Mouse (Mus musculus) neural tube, embryonic 12.5 days (tissue): ENCODE measurements around the gene Depdc7. TPM values are rescaled to one million over a fixed set of nuclear protein-coding genes. Genes with fewer than 3 reads are reported as not detected.

ENCODE experiments used
- ATAC-seq: fragments of 200-750 bp; cut with Nextera tagmentation; 2 replicates; pipeline ENCODE4 v1.8.0; 2017; ENCODE audit warnings: low read depth, mild to moderate bottlenecking, moderate TSS enrichment, moderate library complexity; ENCODE audit not compliant: low FRiP score
- H3K27ac ChIP-seq: fragments of 300-500 bp; sonication (generic); 2 replicates; pipeline ENCODE4 v1.5.1; 2016
- H3K27me3 ChIP-seq: fragments of 300-500 bp; sonication (generic); replicated peaks from 2 replicates; pipeline ENCODE4 v1.6.1; 2016; ENCODE audit warnings: mild to moderate bottlenecking
- H3K36me3 ChIP-seq: fragments of 300-500 bp; sonication (generic); 2 replicates; pipeline ENCODE4 v1.6.1; 2016; ENCODE audit warnings: mild to moderate bottlenecking
- H3K4me1 ChIP-seq: fragments of 300-500 bp; sonication (generic); 2 replicates; pipeline ENCODE4 v1.6.1; 2016
- H3K4me2 ChIP-seq: fragments of 300-500 bp; sonication (generic); replicated peaks from 2 replicates; pipeline ENCODE4 v1.6.1; 2016; ENCODE audit warnings: mild to moderate bottlenecking
- H3K4me3 ChIP-seq: fragments of 300-500 bp; sonication (generic); 2 replicates; pipeline ENCODE4 v1.5.1; 2016
- H3K9ac ChIP-seq: fragments of 300-500 bp; sonication (generic); 2 replicates; pipeline ENCODE4 v1.6.1; 2016; ENCODE audit warnings: mild to moderate bottlenecking
- H3K9me3 ChIP-seq: fragments of 300-500 bp; sonication (generic); 2 replicates; pipeline ENCODE4 v1.6.1; 2016; ENCODE audit warnings: mild to moderate bottlenecking
- WGBS: fragments of 180-500 bp; shearing (Covaris S2); methylation state at CpG from one replicate; pipeline ENCODE4 v1.1.7; 2016; 5-methylcytosine and 5-hydroxymethylcytosine counted together
- polyA plus RNA-seq: library from polyadenylated mRNA; unstranded; fragments of >200 nt; fragmentation: Nextera tagmentation; extraction: Ambion mirVana; gene quantifications from 2 replicates; pipeline ENCODE4 v1.2.1, GENCODE M21; 2016

Depdc7 gene
- polyA plus RNA-seq, 1 experiment from 2014 or later: 2.1 TPM

GRCm38 (mm10) chr2:104711585-104712485 lies 30.8 kb downstream of the Depdc7 start, which contains the start of gene Tcp11l1:
TSS of gene Tcp11l1 (minus strand) at chr2:104712169.
- peak within 1 kb of the TSS; percentile 81 for H3K27ac ChIP-seq
- peak within 1 kb of the TSS; percentile 93 for H3K9ac ChIP-seq
- no peaks in the 10 kb centered on the region for H3K36me3 ChIP-seq
- ATAC-seq: peak; percentile 92
- H3K27me3 ChIP-seq: no peaks in the 10 kb centered on the region
- under 1% methylated on average over 92 of the region's 99 CpGs for WGBS
- peak within 1 kb of the TSS; percentile 84 for H3K4me3 ChIP-seq
- peaks cover 13% of the 10 kb centered on the region for H3K4me1 ChIP-seq
- peak within 1 kb of the TSS; percentile 65 for H3K4me2 ChIP-seq
- H3K9me3 ChIP-seq: no peaks in the 10 kb centered on the region

- no peaks in the 10 kb centered on the region for H3K9me3 ChIP-seq
- no peaks in the 10 kb centered on the region for H3K27me3 ChIP-seq
- WGBS: 21% methylated on average over 6 of the region's 6 CpGs
- peak; percentile 15 for ATAC-seq
- H3K4me1 ChIP-seq: peaks cover 13% of the 10 kb centered on the region
- H3K4me3 ChIP-seq: peak overlapping the region; percentile 84
- peaks cover 6% of the 10 kb centered on the region; the same call in 1 of the 2 replicates for H3K36me3 ChIP-seq
- H3K27ac ChIP-seq: no peak overlapping the region
- H3K9ac ChIP-seq: no peak overlapping the region; the same call in 1 of the 2 replicates
- H3K4me2 ChIP-seq: peak overlapping the region; percentile 65
Measured at GRCm38 (mm10) chr2:104710670-104711370, 31.9 kb downstream of the Depdc7 start.

GRCm38 (mm10) chr2:104709786-104710337 lies 32.8 kb downstream of the Depdc7 start:
- WGBS: 69% methylated on average over 6 of the region's 6 CpGs

GRCm38 (mm10) chr2:104704355-104704754 lies 38.3 kb downstream of the Depdc7 start:
- Histone ChIP-seq H3K4me2 (no peak overlapping the region), H3K9ac (no peak overlapping the region), H3K4me1 (no peaks in the 10 kb centered on the region), H3K4me3 (no peak overlapping the region), H3K27ac (no peak overlapping the region), H3K9me3 (no peaks in the 10 kb centered on the region), H3K36me3 (peaks cover 22% of the 10 kb centered on the region), H3K27me3 (no peaks in the 10 kb centered on the region)
- no peak for ATAC-seq
- 85% methylated on average over 3 of the region's 3 CpGs for WGBS

More at GRCm38 (mm10) chr2:104709786-104710337, 32.8 kb downstream of the Depdc7 start:
- Histone ChIP-seq H3K4me3 (no peak overlapping the region), H3K9me3 (no peaks in the 10 kb centered on the region), H3K27me3 (no peaks in the 10 kb centered on the region), H3K9ac (no peak overlapping the region), H3K4me1 (peaks cover 13% of the 10 kb centered on the region), H3K36me3 (peaks cover 14% of the 10 kb centered on the region), H3K4me2 (no peak overlapping the region), H3K27ac (no peak overlapping the region)
- no peak for ATAC-seq

- no peaks in the 10 kb centered on the region for H3K4me1 ChIP-seq
- no peak overlapping the region for H3K9ac ChIP-seq
- H3K27me3 ChIP-seq: no peaks in the 10 kb centered on the region
- H3K27ac ChIP-seq: no peak overlapping the region
- peaks cover 29% of the 10 kb centered on the region for H3K36me3 ChIP-seq
- no peak overlapping the region for H3K4me2 ChIP-seq
- 70% methylated on average over 3 of the region's 3 CpGs for WGBS
- H3K4me3 ChIP-seq: no peak overlapping the region
- H3K9me3 ChIP-seq: no peaks in the 10 kb centered on the region
- no peak for ATAC-seq
Measured at GRCm38 (mm10) chr2:104703158-104703557, 39.5 kb downstream of the Depdc7 start.

GRCm38 (mm10) chr2:104699659-104700058 lies 43.0 kb downstream of the Depdc7 start:
- Histone ChIP-seq H3K9me3 (no peaks in the 10 kb centered on the region), H3K4me3 (no peak overlapping the region), H3K36me3 (peaks cover 20% of the 10 kb centered on the region), H3K4me1 (no peaks in the 10 kb centered on the region), H3K9ac (no peak overlapping the region), H3K27ac (no peak overlapping the region), H3K27me3 (no peaks in the 10 kb centered on the region), H3K4me2 (no peak overlapping the region)
- ATAC-seq: no peak
- 84% methylated on average over 11 of the region's 11 CpGs for WGBS

GRCm38 (mm10) chr2:104692551-104692950 lies 50.1 kb downstream of the Depdc7 start:
- Histone ChIP-seq H3K27me3 (no peaks in the 10 kb centered on the region), H3K9me3 (no peaks in the 10 kb centered on the region), H3K4me2 (no peak overlapping the region), H3K9ac (no peak overlapping the region), H3K4me3 (no peak overlapping the region), H3K27ac (no peak overlapping the region), H3K4me1 (no peaks in the 10 kb centered on the region), H3K36me3 (peaks cover 3% of the 10 kb centered on the region; the same call in 1 of the 2 replicates)
- ATAC-seq: no peak
- WGBS: 78% methylated on average over 2 of the region's 2 CpGs

- 89% methylated on average over 4 of the region's 4 CpGs for WGBS
- no peak overlapping the region for H3K4me2 ChIP-seq
- ATAC-seq: no peak
- H3K4me3 ChIP-seq: no peak overlapping the region
- H3K27me3 ChIP-seq: no peaks in the 10 kb centered on the region
- no peaks in the 10 kb centered on the region for H3K4me1 ChIP-seq
- no peak overlapping the region for H3K27ac ChIP-seq
- H3K9me3 ChIP-seq: no peaks in the 10 kb centered on the region
- H3K9ac ChIP-seq: no peak overlapping the region
- no peaks in the 10 kb centered on the region for H3K36me3 ChIP-seq
Measured at GRCm38 (mm10) chr2:104690720-104691119, 52.0 kb downstream of the Depdc7 start.

GRCm38 (mm10) chr2:104688724-104689123 lies 54.0 kb downstream of the Depdc7 start:
- 75% methylated on average over 8 of the region's 8 CpGs for WGBS
- Histone ChIP-seq H3K27me3 (no peaks in the 10 kb centered on the region), H3K4me1 (peaks cover 4% of the 10 kb centered on the region; the same call in 1 of the 2 replicates), H3K27ac (no peak overlapping the region), H3K4me2 (no peak overlapping the region), H3K4me3 (no peak overlapping the region), H3K9ac (no peak overlapping the region), H3K9me3 (no peaks in the 10 kb centered on the region), H3K36me3 (peaks cover 6% of the 10 kb centered on the region)
- ATAC-seq: no peak

- Histone ChIP-seq H3K9me3 (no peaks in the 10 kb centered on the region), H3K27ac (no peak overlapping the region), H3K36me3 (peaks cover 10% of the 10 kb centered on the region), H3K4me2 (no peak overlapping the region), H3K4me1 (peaks cover 4% of the 10 kb centered on the region; the same call in 1 of the 2 replicates), H3K4me3 (no peak overlapping the region), H3K9ac (no peak overlapping the region), H3K27me3 (no peaks in the 10 kb centered on the region)
- no peak for ATAC-seq
- 78% methylated on average over 3 of the region's 3 CpGs for WGBS
Measured at GRCm38 (mm10) chr2:104688321-104688720, 54.4 kb downstream of the Depdc7 start.

GRCm38 (mm10) chr2:104687261-104687660 lies 55.4 kb downstream of the Depdc7 start:
- peaks cover 14% of the 10 kb centered on the region for H3K36me3 ChIP-seq

GRCm38 (mm10) chr2:104685418-104685817 lies 57.3 kb downstream of the Depdc7 start:
- ATAC-seq: peak; percentile 90
- Histone ChIP-seq H3K27me3 (no peaks in the 10 kb centered on the region), H3K9ac (no peak overlapping the region), H3K36me3 (peaks cover 32% of the 10 kb centered on the region), H3K9me3 (no peaks in the 10 kb centered on the region), H3K4me1 (peaks cover 4% of the 10 kb centered on the region; the same call in 1 of the 2 replicates), H3K4me3 (no peak overlapping the region), H3K4me2 (no peak overlapping the region), H3K27ac (no peak overlapping the region)
- WGBS: 9% methylated on average over 13 of the region's 13 CpGs

More at GRCm38 (mm10) chr2:104687261-104687660, 55.4 kb downstream of the Depdc7 start:
- Histone ChIP-seq H3K4me3 (no peak overlapping the region), H3K9me3 (no peaks in the 10 kb centered on the region), H3K4me2 (no peak overlapping the region), H3K27me3 (no peaks in the 10 kb centered on the region), H3K27ac (no peak overlapping the region), H3K4me1 (peaks cover 4% of the 10 kb centered on the region; the same call in 1 of the 2 replicates), H3K9ac (no peak overlapping the region)
- 71% methylated on average over 3 of the region's 3 CpGs for WGBS
- ATAC-seq: no peak
